Mouse (Mus musculus): ENCODE results near the gene Sh3d21. TPM values are rescaled to one million over a fixed set of nuclear protein-coding genes. Genes with fewer than 3 reads are reported as not detected.

The Sh3d21 gene
- 1.3 and 1.4 TPM in 2 replicates for polyA plus RNA-seq (2015; fragmentation: Nextera tagmentation; extraction: Ambion mirVana)

DNA sequence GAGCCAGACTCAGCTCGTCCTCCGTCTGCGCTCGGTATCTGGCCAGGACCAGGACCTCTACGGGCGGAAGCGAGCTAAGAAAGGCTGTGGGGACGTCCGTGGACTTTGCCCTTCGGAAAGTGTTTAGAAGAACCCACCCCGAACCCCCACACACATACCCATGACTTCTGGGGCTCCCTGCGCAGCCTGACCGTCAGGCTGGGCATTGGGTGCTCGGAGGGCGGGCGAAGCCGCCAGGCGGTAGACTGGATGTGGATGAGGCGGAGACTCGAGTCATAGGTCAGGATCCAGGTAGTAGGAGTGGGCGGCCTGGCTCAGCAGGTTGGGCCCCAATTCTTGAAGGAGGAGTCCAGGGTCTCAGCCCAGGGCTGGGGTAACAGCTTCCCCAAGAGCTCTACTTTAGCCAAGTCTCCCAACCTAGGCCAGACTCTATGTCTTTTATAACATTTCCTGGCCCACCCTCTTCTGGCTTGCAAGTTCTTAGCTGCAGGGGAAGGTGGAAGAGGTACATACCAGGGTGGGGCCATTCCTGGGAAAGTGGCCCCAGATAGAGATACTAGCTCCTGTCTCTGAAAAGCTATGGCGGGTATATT lies at the start of gene Sh3d21:
TSS of gene Sh3d21 (minus strand) at position 425 of the 593 bp plus-strand sequence.
- H3K4me2 ChIP-seq = peak within 1 kb of the TSS; percentile 95
- H3K36me3 ChIP-seq = peaks cover 29% of the 10 kb centered on the region
- H3K4me3 ChIP-seq = peak within 1 kb of the TSS; percentile 48
- ATAC-seq (ENCODE audit: low FRiP score) = peak; percentile 64
- 0 out of 2 replicates have a peak within 1 kb of the TSS, but pooled peaks have one; percentile 37 for H3K27ac ChIP-seq
- 8% methylated on average over 22 of the region's 22 CpGs for WGBS
- H3K4me1 ChIP-seq (replicated peaks) = peaks cover 14% of the 10 kb centered on the region
- peak within 1 kb of the TSS; percentile 81 for H3K9ac ChIP-seq
- H3K27me3 ChIP-seq = no peaks in the 10 kb centered on the region
- H3K9me3 ChIP-seq = no peaks in the 10 kb centered on the region

DNA sequence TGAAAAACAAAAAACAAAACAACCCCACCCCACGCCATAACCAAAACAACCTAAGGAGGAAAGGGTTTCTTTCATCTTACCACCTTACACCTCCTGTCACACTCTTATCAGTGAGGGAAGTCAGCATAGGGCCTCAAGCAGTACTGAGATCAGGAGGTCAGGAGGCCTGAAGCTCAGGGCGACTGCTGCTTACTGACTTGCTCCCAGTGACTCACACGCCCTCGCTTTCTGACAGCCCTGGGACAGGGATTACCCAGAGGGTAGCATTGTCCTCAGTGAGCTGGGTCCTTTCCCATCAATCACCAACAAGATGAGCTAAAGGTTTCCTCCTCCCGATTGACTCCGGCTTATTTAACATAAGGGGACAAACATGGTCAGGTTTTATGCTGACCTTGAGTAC lies 43.8 kb upstream of the Sh3d21 start:
- Histone ChIP-seq H3K27ac (no peak overlapping the region), H3K9me3 (no peaks in the 10 kb centered on the region), H3K4me2 (no peak overlapping the region), H3K4me1 (replicated peaks) (peaks cover 8% of the 10 kb centered on the region; the same call in 1 of the 2 replicates), H3K4me3 (no peak overlapping the region), H3K36me3 (no peaks in the 10 kb centered on the region), H3K9ac (no peak overlapping the region), H3K27me3 (no peaks in the 10 kb centered on the region)
- 62% methylated on average over 6 of the region's 6 CpGs for WGBS
- ATAC-seq (ENCODE audit: low FRiP score) = no peak

- Histone ChIP-seq H3K4me1 (replicated peaks) (peaks cover 21% of the 10 kb centered on the region), H3K9ac (no peak overlapping the region), H3K4me2 (no peak overlapping the region), H3K27me3 (no peaks in the 10 kb centered on the region), H3K27ac (no peak overlapping the region), H3K4me3 (no peak overlapping the region), H3K36me3 (no peaks in the 10 kb centered on the region), H3K9me3 (no peaks in the 10 kb centered on the region)
- no peak for ATAC-seq (ENCODE audit: low FRiP score)
- WGBS = 67% methylated on average over 1 of the region's 1 CpGs
Observed at GRCm38 (mm10) chr4:126205386-126205785, 42.1 kb upstream of the Sh3d21 start.

DNA sequence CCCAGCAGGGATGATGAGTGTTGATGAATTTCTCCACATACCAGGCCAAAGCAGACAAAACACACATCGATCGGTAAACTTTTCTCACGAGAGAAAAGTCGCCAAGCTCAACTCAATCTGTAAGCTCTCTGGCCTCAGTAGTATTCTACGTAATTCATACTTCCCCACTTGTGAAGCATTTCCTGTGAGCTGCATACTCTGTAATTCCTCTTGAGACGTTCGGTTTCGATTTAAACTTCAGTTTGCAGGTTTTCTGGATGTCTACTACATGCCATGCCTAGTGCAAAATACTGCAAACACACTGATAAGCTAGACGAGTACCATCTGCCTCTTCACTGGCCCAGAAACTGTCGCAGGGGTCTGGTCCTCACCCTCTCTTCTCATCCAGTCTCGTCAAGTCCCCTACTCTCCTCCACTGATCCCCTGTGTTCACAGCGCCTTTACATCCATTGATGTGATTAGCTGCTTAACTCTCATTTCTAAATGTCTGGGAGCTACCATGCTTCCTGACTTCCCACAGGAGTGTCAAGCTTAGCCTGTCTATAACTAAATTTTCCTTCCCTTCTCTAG lies 41.5 kb upstream of the Sh3d21 start:
- WGBS = 92% methylated on average over 12 of the region's 12 CpGs
- Histone ChIP-seq H3K9ac (no peak overlapping the region), H3K9me3 (no peaks in the 10 kb centered on the region), H3K4me1 (replicated peaks) (peaks cover 27% of the 10 kb centered on the region), H3K4me3 (no peak overlapping the region), H3K27me3 (no peaks in the 10 kb centered on the region), H3K4me2 (no peak overlapping the region), H3K36me3 (no peaks in the 10 kb centered on the region), H3K27ac (no peak overlapping the region)
- ATAC-seq (ENCODE audit: low FRiP score) = no peak

GRCm38 (mm10) chr4:126204016-126204415 lies 40.7 kb upstream of the Sh3d21 start:
- Histone ChIP-seq H3K4me2 (no peak overlapping the region), H3K27ac (no peak overlapping the region), H3K4me3 (no peak overlapping the region), H3K27me3 (no peaks in the 10 kb centered on the region), H3K36me3 (no peaks in the 10 kb centered on the region), H3K4me1 (replicated peaks) (peaks cover 33% of the 10 kb centered on the region), H3K9me3 (no peaks in the 10 kb centered on the region), H3K9ac (no peak overlapping the region)
- WGBS = 87% methylated on average over 8 of the region's 8 CpGs
- ATAC-seq (ENCODE audit: low FRiP score) = no peak

- peak overlapping the region; percentile 90 for H3K27ac ChIP-seq
- H3K9me3 ChIP-seq = no peaks in the 10 kb centered on the region
- no peaks in the 10 kb centered on the region for H3K27me3 ChIP-seq
- peaks cover 39% of the 10 kb centered on the region for H3K4me1 ChIP-seq (replicated peaks)
- 78% methylated on average over 10 of the region's 10 CpGs for WGBS
- no peaks in the 10 kb centered on the region for H3K36me3 ChIP-seq
- H3K4me2 ChIP-seq = peak overlapping the region; percentile 64
- peak overlapping the region; percentile 72 for H3K9ac ChIP-seq
- peak overlapping the region; percentile 65 for H3K4me3 ChIP-seq
- ATAC-seq (ENCODE audit: low FRiP score) = no peak
Observed at GRCm38 (mm10) chr4:126203336-126203895, 40.1 kb upstream of the Sh3d21 start.

GRCm38 (mm10) chr4:126202303-126203181 lies 39.3 kb upstream of the Sh3d21 start, which contains the start of gene Thrap3:
Thrap3 (minus strand) TSS chr4:126202760.
- Histone ChIP-seq H3K36me3 (no peaks in the 10 kb centered on the region), H3K9ac (peak within 1 kb of the TSS; percentile 81), H3K4me1 (replicated peaks) (peaks cover 43% of the 10 kb centered on the region), H3K9me3 (no peaks in the 10 kb centered on the region), H3K4me3 (peak within 1 kb of the TSS; percentile 65), H3K4me2 (peak within 1 kb of the TSS; percentile 66), H3K27ac (peak within 1 kb of the TSS; percentile 95), H3K27me3 (no peaks in the 10 kb centered on the region)
- under 1% methylated on average over 63 of the region's 75 CpGs for WGBS
- peak; percentile 99 for ATAC-seq (ENCODE audit: low FRiP score)

- Histone ChIP-seq H3K9ac (peak overlapping the region; percentile 81), H3K27me3 (no peaks in the 10 kb centered on the region), H3K36me3 (no peaks in the 10 kb centered on the region), H3K27ac (peak overlapping the region; percentile 95), H3K4me1 (replicated peaks) (peaks cover 45% of the 10 kb centered on the region), H3K9me3 (no peaks in the 10 kb centered on the region), H3K4me3 (peak overlapping the region; percentile 65), H3K4me2 (peak overlapping the region; percentile 66)
- 1% methylated on average over 28 of the region's 28 CpGs for WGBS
- ATAC-seq (ENCODE audit: low FRiP score) = no peak
Observed at GRCm38 (mm10) chr4:126201514-126202302, 38.4 kb upstream of the Sh3d21 start.

DNA sequence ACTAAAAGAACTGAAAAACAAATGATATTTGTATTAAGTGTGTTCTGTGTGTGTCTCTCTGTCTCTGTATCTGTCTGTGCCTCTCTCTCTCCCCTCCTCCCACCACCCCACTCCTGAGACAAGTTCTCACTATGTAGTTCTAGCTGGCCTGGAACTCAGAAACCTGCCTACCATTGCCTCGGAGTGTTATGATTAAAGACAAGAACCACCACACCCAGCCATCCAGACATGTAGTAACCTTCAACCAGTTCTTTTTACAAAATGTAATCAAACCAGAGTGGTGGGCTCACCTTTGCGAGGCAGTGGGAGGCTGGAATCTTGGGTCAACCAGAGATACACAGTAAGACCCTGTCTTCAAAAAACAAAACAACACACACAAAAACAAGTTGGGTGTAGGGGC lies 37.4 kb upstream of the Sh3d21 start:
- Histone ChIP-seq H3K9me3 (no peaks in the 10 kb centered on the region), H3K9ac (peak overlapping the region; percentile 81), H3K4me3 (peak overlapping the region; percentile 65), H3K4me2 (peak overlapping the region; percentile 66), H3K27ac (no peak overlapping the region), H3K36me3 (no peaks in the 10 kb centered on the region), H3K27me3 (no peaks in the 10 kb centered on the region), H3K4me1 (replicated peaks) (peaks cover 45% of the 10 kb centered on the region)
- 65% methylated on average over 2 of the region's 2 CpGs for WGBS
- no peak for ATAC-seq (ENCODE audit: low FRiP score)

DNA sequence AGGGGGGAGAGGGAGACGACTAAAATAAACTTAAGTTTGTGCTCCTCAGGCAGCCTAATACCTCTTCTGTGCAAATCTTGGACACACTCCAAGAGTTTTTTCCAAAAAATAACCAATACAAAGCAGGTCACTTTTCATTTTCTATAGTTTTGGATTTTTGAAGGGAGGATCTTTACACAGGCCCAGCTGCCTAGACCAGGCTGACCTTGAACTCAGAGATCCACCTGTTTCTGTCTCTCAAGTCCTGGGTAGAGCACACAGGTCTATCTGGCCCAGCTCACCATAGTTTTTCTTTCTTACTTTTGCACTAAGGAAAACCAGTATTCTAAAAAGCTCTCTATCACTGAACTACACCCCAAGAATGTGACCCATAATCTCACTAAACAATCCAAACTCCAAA lies 36.7 kb upstream of the Sh3d21 start:
- WGBS = 77% methylated on average over 1 of the region's 1 CpGs
- peak overlapping the region; percentile 81; the same call in 1 of the 2 replicates for H3K9ac ChIP-seq

DNA sequence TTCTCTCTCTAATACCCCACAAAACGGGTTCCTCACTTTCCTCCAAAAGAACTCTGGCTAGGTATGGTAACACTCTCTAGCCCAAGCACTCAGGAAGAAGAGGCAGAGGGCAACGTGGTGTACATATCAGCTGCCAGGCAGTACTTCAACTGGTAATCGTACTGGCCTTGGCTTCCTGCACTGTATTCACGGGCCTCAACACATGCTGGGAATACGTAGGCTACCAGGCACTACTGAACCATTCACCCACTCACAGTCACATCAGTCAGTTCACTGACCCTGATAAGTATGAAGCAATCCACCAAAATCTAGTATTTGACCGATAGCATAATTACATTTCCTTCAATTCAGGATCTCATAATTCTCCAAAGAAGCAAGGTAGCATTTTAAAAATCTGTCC lies 36.3 kb upstream of the Sh3d21 start:
- H3K9ac ChIP-seq = 0 out of 2 replicates have a peak overlapping the region, but pooled peaks have one; percentile 81
- H3K4me1 ChIP-seq (replicated peaks) = peaks cover 45% of the 10 kb centered on the region
- no peak overlapping the region for H3K27ac ChIP-seq
- no peak for ATAC-seq (ENCODE audit: low FRiP score)
- no peaks in the 10 kb centered on the region for H3K27me3 ChIP-seq
- 88% methylated on average over 6 of the region's 6 CpGs for WGBS
- H3K4me2 ChIP-seq = peak overlapping the region; percentile 66
- no peaks in the 10 kb centered on the region for H3K9me3 ChIP-seq
- H3K4me3 ChIP-seq = no peak overlapping the region
- peaks cover 3% of the 10 kb centered on the region; the same call in 1 of the 2 replicates for H3K36me3 ChIP-seq

More for the DNA sequence above, 36.7 kb upstream of the Sh3d21 start:
- peaks cover 45% of the 10 kb centered on the region for H3K4me1 ChIP-seq (replicated peaks)
- no peaks in the 10 kb centered on the region for H3K9me3 ChIP-seq
- no peaks in the 10 kb centered on the region for H3K36me3 ChIP-seq
- 0 out of 2 replicates have a peak overlapping the region, but pooled peaks have one; percentile 65 for H3K4me3 ChIP-seq
- no peak for ATAC-seq (ENCODE audit: low FRiP score)
- H3K27me3 ChIP-seq = no peaks in the 10 kb centered on the region
- no peak overlapping the region for H3K27ac ChIP-seq
- peak overlapping the region; percentile 66 for H3K4me2 ChIP-seq

All from hindbrain, embryonic 13.5 days (tissue).